Mouse (Mus musculus): ENCODE measurements around the gene Efna5. TPM values are rescaled to one million over a fixed set of nuclear protein-coding genes. Genes with fewer than 3 reads are reported as not detected.
A peak's percentile ranks its signal among the peaks of the same experiment; 100 is the strongest.

The Efna5 gene
- polyA plus RNA-seq (2012; fragmentation: generic; extraction: Trizol): 2.8 TPM

DNA sequence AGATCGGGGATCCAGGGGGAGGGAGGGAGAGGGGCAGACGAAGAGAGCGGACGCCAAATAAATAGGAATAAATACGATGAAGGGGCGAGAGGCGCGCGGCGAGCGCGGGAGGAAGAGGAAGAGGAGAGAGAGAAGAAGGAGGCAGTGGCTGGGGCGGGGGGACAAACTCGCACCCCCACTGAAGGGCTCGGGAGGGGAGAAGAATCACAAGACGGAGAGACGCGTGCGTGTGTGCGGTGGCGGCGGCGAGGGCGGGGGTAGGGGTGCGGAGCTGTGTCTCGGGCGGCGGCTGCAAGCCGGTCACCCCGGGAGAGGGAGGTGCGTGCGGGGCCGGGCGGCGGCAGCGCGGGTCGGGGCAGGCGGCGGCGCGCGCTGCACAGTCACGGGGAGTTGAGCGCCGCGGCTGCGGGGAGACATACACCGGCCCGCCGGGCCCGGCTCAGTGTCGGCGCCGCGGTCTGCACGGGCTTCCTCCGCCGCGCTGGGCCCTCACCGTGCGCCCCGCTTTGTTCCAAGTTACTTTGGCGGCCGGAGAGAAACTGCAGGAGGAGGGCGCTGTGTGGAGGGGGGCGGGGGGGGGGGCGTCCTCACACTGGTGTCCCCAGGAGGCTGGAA is at the start of gene Efna5:
Efna5 (minus strand) TSS at position 142 of the 615 bp plus-strand sequence.
- H3ac ChIP-seq (ENCODE audit: control insufficient read depth, insufficient read length): peak within 1 kb of the TSS; percentile 88
- H3K79me2 ChIP-seq (ENCODE audit: control insufficient read depth, insufficient read depth): peaks cover 26% of the 10 kb centered on the region
- TF ChIP-seq REST (IDR thresholded peaks at IDR 0.05; ENCODE audit: insufficient read depth, insufficient read length) (no peak), MYOG (IDR thresholded peaks at IDR 0.05; ENCODE audit: control insufficient read depth in 1 of 3, insufficient read depth in 1 of 3, insufficient read length in 2 of 3, low read depth in 2 of 3) (no peak), POLR2AphosphoS2 (IDR thresholded peaks at IDR 0.05; ENCODE audit: insufficient read length, low read depth) (no peak), USF1 (IDR thresholded peaks at IDR 0.05; ENCODE audit: low read depth) (no peak), TCF3 (IDR thresholded peaks at IDR 0.05; ENCODE audit: insufficient read length, low read depth) (no peak), E2F4 (IDR thresholded peaks at IDR 0.05; ENCODE audit: insufficient read depth) (no peak), SRF (IDR thresholded peaks at IDR 0.05; ENCODE audit: control insufficient read depth, insufficient read length, low read depth) (no peak), MYOD1 (IDR thresholded peaks at IDR 0.05; ENCODE audit: control insufficient read depth in 1 of 3, insufficient read length in 2 of 3, low read depth in 2 of 3) (no peak), MAX (IDR thresholded peaks at IDR 0.05; ENCODE audit: low read depth) (no peak), TCF12 (IDR thresholded peaks at IDR 0.05; ENCODE audit: insufficient read depth, poor library complexity, severe bottlenecking) (no peak), CEBPB (IDR thresholded peaks at IDR 0.05; ENCODE audit: insufficient read depth, poor library complexity, severe bottlenecking) (no peak)
- no peaks in the 10 kb centered on the region for H3K27me3 ChIP-seq (ENCODE audit: control insufficient read depth, insufficient read depth, insufficient read length)
- peak within 1 kb of the TSS; percentile 81 for H3K4me3 ChIP-seq
- H3K36me3 ChIP-seq (ENCODE audit: control insufficient read depth, insufficient read depth): no peaks in the 10 kb centered on the region
- peak within 1 kb of the TSS; percentile 97 for H3K4me2 ChIP-seq (ENCODE audit: low read depth)

DNA sequence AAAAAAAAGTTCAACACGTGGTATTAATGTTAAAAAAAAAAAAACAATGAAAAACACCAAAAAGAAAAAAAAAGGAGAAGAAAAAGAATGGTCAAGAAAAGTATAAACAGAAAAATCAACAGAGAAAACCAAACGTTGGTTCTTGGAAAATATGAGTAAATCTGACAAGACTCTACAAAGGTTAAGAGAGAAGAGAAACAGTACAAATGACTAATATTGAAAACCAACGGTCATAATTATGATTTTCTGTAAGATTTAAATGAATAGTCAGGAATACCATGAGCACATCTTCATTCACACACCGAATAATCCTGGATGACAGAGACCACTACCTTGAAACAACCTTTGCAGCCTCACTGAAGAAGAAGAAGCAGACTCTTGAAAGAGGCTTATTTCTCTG is 34.2 kb upstream of the Efna5 start:
- Histone ChIP-seq H3K36me3 (ENCODE audit: control insufficient read depth, insufficient read depth) (no peaks in the 10 kb centered on the region), H3K79me2 (ENCODE audit: control insufficient read depth, insufficient read depth) (no peaks in the 10 kb centered on the region), H3ac (ENCODE audit: control insufficient read depth, insufficient read length) (no peak overlapping the region), H3K27me3 (ENCODE audit: control insufficient read depth, insufficient read depth, insufficient read length) (no peaks in the 10 kb centered on the region), H3K4me2 (ENCODE audit: low read depth) (no peak overlapping the region), H3K4me3 (no peak overlapping the region)
- TF ChIP-seq SRF (IDR thresholded peaks at IDR 0.05; ENCODE audit: control insufficient read depth, insufficient read length, low read depth): no peak
- TF ChIP-seq USF1 (IDR thresholded peaks at IDR 0.05; ENCODE audit: low read depth): no peak
- TF ChIP-seq REST (IDR thresholded peaks at IDR 0.05; ENCODE audit: insufficient read depth, insufficient read length): no peak
- TF ChIP-seq E2F4 (IDR thresholded peaks at IDR 0.05; ENCODE audit: insufficient read depth): no peak
- no peak for TF ChIP-seq TCF12 (IDR thresholded peaks at IDR 0.05; ENCODE audit: insufficient read depth, poor library complexity, severe bottlenecking)
- TF ChIP-seq MYOG (IDR thresholded peaks at IDR 0.05; ENCODE audit: control insufficient read depth in 1 of 3, insufficient read depth in 1 of 3, insufficient read length in 2 of 3, low read depth in 2 of 3): no peak
- TF ChIP-seq MAX (IDR thresholded peaks at IDR 0.05; ENCODE audit: low read depth): no peak
- no peak for TF ChIP-seq POLR2AphosphoS2 (IDR thresholded peaks at IDR 0.05; ENCODE audit: insufficient read length, low read depth)
- TF ChIP-seq CEBPB (IDR thresholded peaks at IDR 0.05; ENCODE audit: insufficient read depth, poor library complexity, severe bottlenecking): no peak
- TF ChIP-seq TCF3 (IDR thresholded peaks at IDR 0.05; ENCODE audit: insufficient read length, low read depth): no peak
- TF ChIP-seq POLR2A (IDR thresholded peaks at IDR 0.05; ENCODE audit: insufficient read length, low read depth): no peak
- TF ChIP-seq MYOD1 (IDR thresholded peaks at IDR 0.05; ENCODE audit: control insufficient read depth in 1 of 3, insufficient read length in 2 of 3, low read depth in 2 of 3): no peak

DNA sequence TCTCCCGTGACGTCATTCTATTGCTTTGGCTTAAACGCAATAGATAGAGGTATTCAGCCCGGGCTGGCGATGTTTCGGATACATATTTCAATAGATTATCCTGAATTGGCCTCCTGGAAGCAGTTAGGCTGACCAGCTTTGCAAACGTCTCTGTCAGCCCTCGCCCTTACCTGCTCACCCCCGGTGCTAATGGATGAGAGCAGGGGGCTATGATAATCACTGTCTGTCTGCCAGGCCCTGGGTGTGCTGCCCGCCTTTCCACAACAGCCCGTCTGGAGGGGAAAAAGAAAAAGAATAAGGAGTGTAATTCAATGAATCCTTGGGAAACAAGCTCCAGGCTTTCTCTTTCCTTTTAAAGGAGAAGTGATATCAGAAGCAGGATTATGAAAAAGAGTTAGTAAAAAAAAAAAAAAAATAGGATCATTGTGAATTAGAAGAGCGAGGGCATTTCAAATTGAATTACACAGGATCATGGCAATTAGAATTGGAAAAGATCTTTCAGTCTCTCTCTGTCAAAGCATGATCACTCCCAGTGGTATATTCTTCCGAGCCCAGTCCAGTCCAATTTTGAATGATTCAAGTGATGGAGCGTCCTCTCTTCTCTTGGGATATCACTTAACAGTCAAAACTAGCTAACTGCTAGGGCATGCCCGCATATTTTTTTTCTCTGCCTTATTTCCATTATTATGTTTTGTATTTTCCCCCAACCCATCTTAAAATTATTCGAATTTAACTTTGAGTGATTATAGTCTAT is 24.8 kb upstream of the Efna5 start:
- H3K4me3 ChIP-seq: no peak overlapping the region
- H3K4me2 ChIP-seq (ENCODE audit: low read depth): no peak overlapping the region
- no peaks in the 10 kb centered on the region for H3K27me3 ChIP-seq (ENCODE audit: control insufficient read depth, insufficient read depth, insufficient read length)
- H3K36me3 ChIP-seq (ENCODE audit: control insufficient read depth, insufficient read depth): no peaks in the 10 kb centered on the region
- H3ac ChIP-seq (ENCODE audit: control insufficient read depth, insufficient read length): no peak overlapping the region
- TF ChIP-seq E2F4 (IDR thresholded peaks at IDR 0.05; ENCODE audit: insufficient read depth) (no peak), POLR2A (IDR thresholded peaks at IDR 0.05; ENCODE audit: insufficient read length, low read depth) (no peak), CEBPB (IDR thresholded peaks at IDR 0.05; ENCODE audit: insufficient read depth, poor library complexity, severe bottlenecking) (no peak)
- H3K79me2 ChIP-seq (ENCODE audit: control insufficient read depth, insufficient read depth): no peaks in the 10 kb centered on the region

DNA sequence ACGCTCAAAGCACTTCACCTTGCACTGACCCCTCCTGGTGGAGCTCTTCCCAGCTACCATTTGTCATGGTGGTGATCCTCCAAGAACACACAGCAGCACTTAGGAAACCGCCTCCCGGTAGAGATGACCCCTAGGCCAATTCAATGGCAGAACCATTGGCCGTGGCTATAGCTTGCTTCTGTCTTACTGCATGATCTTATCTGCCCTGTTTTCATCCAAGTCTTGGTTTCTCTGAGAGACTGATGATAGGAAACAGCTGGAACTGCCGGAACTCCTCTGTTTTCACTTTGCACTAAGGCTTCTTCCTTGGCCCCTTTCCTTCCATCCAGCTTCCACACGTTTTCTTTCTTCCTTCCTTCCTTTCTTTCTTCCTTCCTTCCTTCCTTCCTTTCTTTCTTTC is 17.9 kb upstream of the Efna5 start:
- no peaks in the 10 kb centered on the region for H3K27me3 ChIP-seq (ENCODE audit: control insufficient read depth, insufficient read depth, insufficient read length)
- H3K36me3 ChIP-seq (ENCODE audit: control insufficient read depth, insufficient read depth): no peaks in the 10 kb centered on the region

DNA sequence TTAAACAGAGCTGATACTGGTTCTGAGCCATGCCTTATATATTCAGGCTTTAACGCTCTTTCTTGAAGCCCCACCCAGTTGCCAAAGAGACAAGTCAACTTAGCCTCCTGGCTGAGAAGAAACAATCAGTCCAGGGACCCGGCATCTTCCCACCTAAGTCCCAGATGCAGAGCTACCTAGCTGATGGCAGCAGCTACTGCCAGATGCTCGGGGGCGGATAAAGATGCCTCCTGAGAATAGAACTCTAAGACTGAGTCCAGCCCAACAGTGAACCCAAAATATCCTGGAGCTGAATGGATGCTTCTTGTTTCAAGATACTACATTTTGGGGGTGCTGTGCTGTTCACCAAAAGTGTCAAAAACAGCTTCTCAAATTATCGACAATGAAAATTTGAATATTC is 8.9 kb upstream of the Efna5 start:
- Histone ChIP-seq H3ac (ENCODE audit: control insufficient read depth, insufficient read length) (no peak overlapping the region), H3K79me2 (ENCODE audit: control insufficient read depth, insufficient read depth) (no peaks in the 10 kb centered on the region), H3K4me2 (ENCODE audit: low read depth) (no peak overlapping the region), H3K36me3 (ENCODE audit: control insufficient read depth, insufficient read depth) (no peaks in the 10 kb centered on the region), H3K4me3 (no peak overlapping the region), H3K27me3 (ENCODE audit: control insufficient read depth, insufficient read depth, insufficient read length) (no peaks in the 10 kb centered on the region)
- TF ChIP-seq MAX (IDR thresholded peaks at IDR 0.05; ENCODE audit: low read depth) (no peak), TCF12 (IDR thresholded peaks at IDR 0.05; ENCODE audit: insufficient read depth, poor library complexity, severe bottlenecking) (no peak), CEBPB (IDR thresholded peaks at IDR 0.05; ENCODE audit: insufficient read depth, poor library complexity, severe bottlenecking) (no peak), USF1 (IDR thresholded peaks at IDR 0.05; ENCODE audit: low read depth) (no peak), MYOG (IDR thresholded peaks at IDR 0.05; ENCODE audit: control insufficient read depth in 1 of 3, insufficient read depth in 1 of 3, insufficient read length in 2 of 3, low read depth in 2 of 3) (no peak), SRF (IDR thresholded peaks at IDR 0.05; ENCODE audit: control insufficient read depth, insufficient read length, low read depth) (no peak), REST (IDR thresholded peaks at IDR 0.05; ENCODE audit: insufficient read depth, insufficient read length) (no peak), TCF3 (IDR thresholded peaks at IDR 0.05; ENCODE audit: insufficient read length, low read depth) (no peak), E2F4 (IDR thresholded peaks at IDR 0.05; ENCODE audit: insufficient read depth) (no peak), MYOD1 (IDR thresholded peaks at IDR 0.05; ENCODE audit: control insufficient read depth in 1 of 3, insufficient read length in 2 of 3, low read depth in 2 of 3) (no peak), POLR2AphosphoS2 (IDR thresholded peaks at IDR 0.05; ENCODE audit: insufficient read length, low read depth) (no peak), POLR2A (IDR thresholded peaks at IDR 0.05; ENCODE audit: insufficient read length, low read depth) (no peak)

More for the DNA sequence above, 17.9 kb upstream of the Efna5 start:
- no peak overlapping the region for H3K4me2 ChIP-seq (ENCODE audit: low read depth)
- H3K4me3 ChIP-seq: no peak overlapping the region
- H3ac ChIP-seq (ENCODE audit: control insufficient read depth, insufficient read length): no peak overlapping the region
- no peaks in the 10 kb centered on the region for H3K79me2 ChIP-seq (ENCODE audit: control insufficient read depth, insufficient read depth)
- TF ChIP-seq USF1 (IDR thresholded peaks at IDR 0.05; ENCODE audit: low read depth) (no peak), E2F4 (IDR thresholded peaks at IDR 0.05; ENCODE audit: insufficient read depth) (no peak)
